Mouse (Mus musculus): ENCODE results near the gene Pip5k1b.

- TF ChIP-seq POLR2A (IDR thresholded peaks at IDR 0.05; ENCODE audit: insufficient read depth, low read depth, low read length) (no peak), CTCF (IDR thresholded peaks at IDR 0.05) (peak; percentile 31; the same call in 1 of the 2 replicates), EP300 (IDR thresholded peaks at IDR 0.05; ENCODE audit: insufficient read depth, low read depth, low read length) (0 out of 2 replicates have a peak, but pooled peaks have one; percentile 29)
These were observed 103.2 kb downstream of the Pip5k1b start for GRCm38 (mm10) chr19:24452441-24452898.
